Mouse (Mus musculus) heart, adult 9 months (tissue): Measurements from ENCODE around the gene Galnt18.

Source experiments
- DNase-seq, 2 experiments: peaks; one replicate each; pipeline ENCODE4 v3.0.0; 2022; ENCODE audit warnings: low spot score in 2 of 2

The Galnt18 gene

GRCm38 (mm10) chr7:111638465-111638864 lies 141.3 kb downstream of the Galnt18 start:
- DNase-seq, result peak in 1 of 2 experiments; percentile 8

GRCm38 (mm10) chr7:111637866-111638448 lies 141.8 kb downstream of the Galnt18 start:
- DNase-seq, result no peak

- DNase-seq, result no peak
Observed at GRCm38 (mm10) chr7:111636503-111636902, 143.3 kb downstream of the Galnt18 start.

GRCm38 (mm10) chr7:111631265-111631664 lies 148.5 kb downstream of the Galnt18 start:
- DNase-seq, result no peak

- DNase-seq, result no peak
Observed at GRCm38 (mm10) chr7:111626232-111626631, 153.5 kb downstream of the Galnt18 start.

- no peak for DNase-seq
Observed at GRCm38 (mm10) chr7:111625736-111626135, 154.0 kb downstream of the Galnt18 start.

- DNase-seq, result peak in 1 of 2 experiments; percentile 15
Observed at GRCm38 (mm10) chr7:111616231-111616937, 163.4 kb downstream of the Galnt18 start.

- DNase-seq, result no peak
Observed at GRCm38 (mm10) chr7:111614471-111614870, 165.3 kb downstream of the Galnt18 start.

GRCm38 (mm10) chr7:111607476-111607875 lies 172.3 kb downstream of the Galnt18 start:
- no peak for DNase-seq

- DNase-seq, result no peak
Observed at GRCm38 (mm10) chr7:111606091-111606490, 173.7 kb downstream of the Galnt18 start.

GRCm38 (mm10) chr7:111605663-111606062 lies 174.1 kb downstream of the Galnt18 start:
- no peak for DNase-seq

- DNase-seq, result no peak
Observed at GRCm38 (mm10) chr7:111604578-111605208, 175.1 kb downstream of the Galnt18 start.

GRCm38 (mm10) chr7:111603186-111603585 lies 176.6 kb downstream of the Galnt18 start:
- no peak for DNase-seq

GRCm38 (mm10) chr7:111601339-111602067 lies 178.3 kb downstream of the Galnt18 start:
- DNase-seq, result peak; percentile 33 to 51

GRCm38 (mm10) chr7:111600756-111601155 lies 179.0 kb downstream of the Galnt18 start:
- DNase-seq, result no peak

GRCm38 (mm10) chr7:111593680-111594079 lies 186.1 kb downstream of the Galnt18 start:
- no peak for DNase-seq

GRCm38 (mm10) chr7:111589506-111590125 lies 190.2 kb downstream of the Galnt18 start:
- DNase-seq, result no peak

GRCm38 (mm10) chr7:111588291-111588781 lies 191.4 kb downstream of the Galnt18 start:
- DNase-seq, result peak; percentile 62 to 88

- DNase-seq, result no peak
Observed at GRCm38 (mm10) chr7:111580547-111580946, 199.2 kb downstream of the Galnt18 start.

- peak; percentile 22 to 24 for DNase-seq
Observed at GRCm38 (mm10) chr7:111575096-111575495, 204.7 kb downstream of the Galnt18 start.

- no peak for DNase-seq
Observed at GRCm38 (mm10) chr7:111572336-111572735, 207.4 kb downstream of the Galnt18 start.

GRCm38 (mm10) chr7:111566838-111567237 lies 212.9 kb downstream of the Galnt18 start:
- DNase-seq, result no peak
